Mouse (Mus musculus) kidney, embryonic 16.5 days (tissue): ENCODE data around the gene Sdr9c7. TPM values are rescaled to one million over a fixed set of nuclear protein-coding genes. Genes with fewer than 3 reads are reported as not detected.
"Not testable (repeated sequence)": the region's sequence is repeated elsewhere in the genome, so short reads cannot be mapped to it uniquely, and the experiment has no call there.

ENCODE experiments used
- ATAC-seq: fragments of 200-750 bp; cut with Nextera tagmentation; 2 replicates; pipeline ENCODE4 v1.8.0; 2017; ENCODE audit warnings: moderate TSS enrichment; ENCODE audit not compliant: low FRiP score, low TSS enrichment
- H3K27ac ChIP-seq: fragments of 300-500 bp; sonication (generic); 2 replicates; pipeline ENCODE4 v1.5.1; 2014; ENCODE audit warnings: low read length
- H3K27me3 ChIP-seq: fragments of 300-500 bp; sonication (generic); 2 replicates; pipeline ENCODE4 v1.6.1; 2014; ENCODE audit warnings: low read length, control low read depth, mixed read lengths; ENCODE audit not compliant: insufficient read depth
- H3K36me3 ChIP-seq: fragments of 300-500 bp; sonication (generic); 2 replicates; pipeline ENCODE4 v1.6.1; 2014; ENCODE audit warnings: low read length, control low read depth, mixed read lengths; ENCODE audit not compliant: insufficient read depth
- H3K4me1 ChIP-seq: fragments of 300-500 bp; sonication (generic); 2 replicates; pipeline ENCODE4 v1.6.1; 2014; ENCODE audit warnings: low read length, control low read depth, mixed read lengths; ENCODE audit not compliant: insufficient read depth
- H3K4me2 ChIP-seq: fragments of 300-500 bp; sonication (generic); replicated peaks from 2 replicates; pipeline ENCODE4 v1.6.1; 2014; ENCODE audit warnings: low read depth, low read length
- H3K4me3 ChIP-seq: fragments of 300-500 bp; sonication (generic); 2 replicates; pipeline ENCODE4 v1.5.1; 2014; ENCODE audit warnings: mild to moderate bottlenecking, low read length
- H3K9ac ChIP-seq: fragments of 300-500 bp; sonication (generic); replicated peaks from 2 replicates; pipeline ENCODE4 v1.6.1; 2014; ENCODE audit warnings: low read length
- H3K9me3 ChIP-seq: fragments of 300-500 bp; sonication (generic); 2 replicates; pipeline ENCODE4 v1.6.1; 2016; ENCODE audit warnings: low read length, control low read depth
- WGBS: fragments of 180-500 bp; shearing (Covaris S2); extraction: QIAGEN DNeasy Blood & Tissue Kit; methylation state at CpG from one replicate; pipeline ENCODE4 v1.1.7; 2014; 5-methylcytosine and 5-hydroxymethylcytosine counted together
- polyA plus RNA-seq: library from polyadenylated mRNA; unstranded; fragments of >200 nt; fragmentation: Nextera tagmentation; extraction: Ambion mirVana; gene quantifications from 2 replicates; pipeline ENCODE4 v1.2.1, GENCODE M21; 2015

The Sdr9c7 gene
- polyA plus RNA-seq, 1 experiment from 2014 or later, result not detected

- Histone ChIP-seq H3K27me3 (no peaks in the 10 kb centered on the region), H3K9ac (no peak overlapping the region), H3K4me3 (no peak overlapping the region), H3K9me3 (no peaks in the 10 kb centered on the region), H3K4me2 (no peak overlapping the region), H3K27ac (no peak overlapping the region), H3K4me1 (no peaks in the 10 kb centered on the region), H3K36me3 (no peaks in the 10 kb centered on the region)
- WGBS, result 68% methylated on average over 7 of the region's 7 CpGs
- peak; percentile 54; the same call in 1 of the 2 replicates for ATAC-seq
These were observed 6.6 kb downstream of the Sdr9c7 start for GRCm38 (mm10) chr10:127904718-127905446.

GRCm38 (mm10) chr10:127906138-127906537 lies 7.8 kb downstream of the Sdr9c7 start:
- Histone ChIP-seq H3K4me1 (no peaks in the 10 kb centered on the region), H3K36me3 (no peaks in the 10 kb centered on the region), H3K9me3 (no peaks in the 10 kb centered on the region), H3K27me3 (no peaks in the 10 kb centered on the region), H3K4me2 (no peak overlapping the region), H3K9ac (no peak overlapping the region), H3K27ac (no peak overlapping the region), H3K4me3 (no peak overlapping the region)
- WGBS, result 79% methylated on average over 2 of the region's 2 CpGs
- ATAC-seq, result no peak

GRCm38 (mm10) chr10:127907386-127907951 lies 9.2 kb downstream of the Sdr9c7 start:
- no peaks in the 10 kb centered on the region for H3K36me3 ChIP-seq
- ATAC-seq, result no peak
- no peak overlapping the region for H3K27ac ChIP-seq
- no peaks in the 10 kb centered on the region for H3K9me3 ChIP-seq
- H3K27me3 ChIP-seq, result no peaks in the 10 kb centered on the region
- H3K9ac ChIP-seq, result no peak overlapping the region
- H3K4me1 ChIP-seq, result no peaks in the 10 kb centered on the region
- no peak overlapping the region for H3K4me2 ChIP-seq
- no peak overlapping the region for H3K4me3 ChIP-seq

- H3K4me3 ChIP-seq, result no peak overlapping the region
- H3K4me1 ChIP-seq, result no peaks in the 10 kb centered on the region
- no peak overlapping the region for H3K4me2 ChIP-seq
- no peak overlapping the region for H3K9ac ChIP-seq
- H3K36me3 ChIP-seq, result no peaks in the 10 kb centered on the region
- WGBS, result 89% methylated on average over 1 of the region's 1 CpGs
- ATAC-seq, result no peak
- no peaks in the 10 kb centered on the region for H3K9me3 ChIP-seq
- H3K27me3 ChIP-seq, result no peaks in the 10 kb centered on the region
- H3K27ac ChIP-seq, result no peak overlapping the region
These were observed 17.3 kb downstream of the Sdr9c7 start for GRCm38 (mm10) chr10:127915578-127915977.

GRCm38 (mm10) chr10:127917183-127917582 lies 18.9 kb downstream of the Sdr9c7 start:
- H3K27ac ChIP-seq, H3K36me3 ChIP-seq, H3K4me1 ChIP-seq, H3K4me2 ChIP-seq, H3K4me3 ChIP-seq, H3K9ac ChIP-seq, H3K27me3 ChIP-seq, ATAC-seq, H3K9me3 ChIP-seq: not testable (repeated sequence)
- WGBS, result 87% methylated on average over 3 of the region's 3 CpGs

- Histone ChIP-seq H3K4me3 (no peak overlapping the region), H3K27me3 (no peaks in the 10 kb centered on the region), H3K9ac (no peak overlapping the region), H3K9me3 (no peaks in the 10 kb centered on the region), H3K27ac (no peak overlapping the region), H3K4me2 (no peak overlapping the region), H3K36me3 (no peaks in the 10 kb centered on the region), H3K4me1 (no peaks in the 10 kb centered on the region)
- no peak for ATAC-seq
- WGBS, result 93% methylated on average over 5 of the region's 5 CpGs
These were observed 19.3 kb downstream of the Sdr9c7 start for GRCm38 (mm10) chr10:127917651-127918050.

- no peaks in the 10 kb centered on the region for H3K27me3 ChIP-seq
- H3K36me3 ChIP-seq, result no peaks in the 10 kb centered on the region
- H3K4me2 ChIP-seq, result no peak overlapping the region
- ATAC-seq, result no peak
- H3K4me1 ChIP-seq, result peaks cover 10% of the 10 kb centered on the region; the same call in 1 of the 2 replicates
- H3K9me3 ChIP-seq, result no peaks in the 10 kb centered on the region
- H3K27ac ChIP-seq, result no peak overlapping the region
- no peak overlapping the region for H3K4me3 ChIP-seq
- no peak overlapping the region for H3K9ac ChIP-seq
- WGBS, result 54% methylated on average over 1 of the region's 1 CpGs
These were observed 23.9 kb downstream of the Sdr9c7 start for GRCm38 (mm10) chr10:127922241-127922640.

- H3K36me3 ChIP-seq, result no peaks in the 10 kb centered on the region
- H3K9me3 ChIP-seq, result no peaks in the 10 kb centered on the region
- no peak overlapping the region for H3K9ac ChIP-seq
- no peak overlapping the region for H3K4me2 ChIP-seq
- 82% methylated on average over 8 of the region's 8 CpGs for WGBS
- ATAC-seq, result no peak
- no peaks in the 10 kb centered on the region for H3K27me3 ChIP-seq
- no peak overlapping the region for H3K27ac ChIP-seq
- no peak overlapping the region for H3K4me3 ChIP-seq
- H3K4me1 ChIP-seq, result peaks cover 10% of the 10 kb centered on the region; the same call in 1 of the 2 replicates
These were observed 24.7 kb downstream of the Sdr9c7 start for GRCm38 (mm10) chr10:127923024-127923423.

GRCm38 (mm10) chr10:127924597-127925378 lies 26.5 kb downstream of the Sdr9c7 start:
- H3K36me3 ChIP-seq, result no peaks in the 10 kb centered on the region
- H3K9ac ChIP-seq, result no peak overlapping the region
- WGBS, result 39% methylated on average over 7 of the region's 7 CpGs
- no peak overlapping the region for H3K4me3 ChIP-seq
- no peak overlapping the region for H3K4me2 ChIP-seq
- no peaks in the 10 kb centered on the region for H3K9me3 ChIP-seq
- no peaks in the 10 kb centered on the region for H3K27me3 ChIP-seq
- peaks cover 10% of the 10 kb centered on the region; the same call in 1 of the 2 replicates for H3K4me1 ChIP-seq
- H3K27ac ChIP-seq, result peak overlapping the region; percentile 63
- peak; percentile 92 for ATAC-seq

GRCm38 (mm10) chr10:127927737-127928136 lies 29.4 kb downstream of the Sdr9c7 start:
- Histone ChIP-seq H3K9ac (no peak overlapping the region), H3K4me1 (peaks cover 10% of the 10 kb centered on the region; the same call in 1 of the 2 replicates), H3K9me3 (no peaks in the 10 kb centered on the region), H3K4me2 (no peak overlapping the region), H3K27me3 (no peaks in the 10 kb centered on the region), H3K4me3 (no peak overlapping the region), H3K36me3 (no peaks in the 10 kb centered on the region), H3K27ac (no peak overlapping the region)
- ATAC-seq, result no peak
- WGBS, result 61% methylated on average over 2 of the region's 2 CpGs
